Mouse (Mus musculus) embryo, embryonic 11 days (tissue): ENCODE measurements around the gene Cetn2.

Source experiments
- DNase-seq: peaks from one replicate; pipeline ENCODE4 v3.0.0-alpha.2; 2015

Cetn2 gene

GRCm38 (mm10) chrX:72917884-72918681 is at the start of gene Cetn2, which contains the start of gene Nsdhl:
Gene Cetn2, minus strand, starts transcription at chrX:72918411.
Gene Nsdhl, plus strand, starts transcription at chrX:72918557.
- DNase-seq, result peak; percentile 93

GRCm38 (mm10) chrX:72962743-72963142 is 44.5 kb upstream of the Cetn2 start:
- DNase-seq, result no peak

GRCm38 (mm10) chrX:72961511-72961910 is 43.3 kb upstream of the Cetn2 start:
- no peak for DNase-seq

GRCm38 (mm10) chrX:72960431-72960830 is 42.2 kb upstream of the Cetn2 start:
- peak; percentile 1 for DNase-seq

- DNase-seq, result no peak
Measured at GRCm38 (mm10) chrX:72956486-72956885, 38.3 kb upstream of the Cetn2 start.

GRCm38 (mm10) chrX:72953464-72953863 is 35.3 kb upstream of the Cetn2 start:
- DNase-seq, result no peak

- no peak for DNase-seq
Measured at GRCm38 (mm10) chrX:72921391-72921790, 3.2 kb upstream of the Cetn2 start.

- DNase-seq, result peak; percentile 1
Measured at GRCm38 (mm10) chrX:72918682-72919059, 460 bp upstream of the Cetn2 start.

GRCm38 (mm10) chrX:72911611-72912010 is 6.6 kb downstream of the Cetn2 start:
- no peak for DNase-seq

GRCm38 (mm10) chrX:72908404-72908741 is 9.8 kb downstream of the Cetn2 start:
- peak; percentile 71 for DNase-seq

- DNase-seq, result no peak
Measured at GRCm38 (mm10) chrX:72907619-72908403, 10.4 kb downstream of the Cetn2 start.

- no peak for DNase-seq
Measured at GRCm38 (mm10) chrX:72902530-72902929, 15.7 kb downstream of the Cetn2 start.

- DNase-seq, result no peak
Measured at GRCm38 (mm10) chrX:72896055-72896437, 22.2 kb downstream of the Cetn2 start.

- DNase-seq, result peak; percentile 42
Measured at GRCm38 (mm10) chrX:72895388-72896054, 22.7 kb downstream of the Cetn2 start.
